Mouse (Mus musculus) hindbrain, embryonic 16.5 days (tissue): ENCODE data around the gene Jph2. TPM values are rescaled to one million over a fixed set of nuclear protein-coding genes. Genes with fewer than 3 reads are reported as not detected.

Experiments used
- ATAC-seq: fragments of 200-750 bp; cut with Nextera tagmentation; 2 replicates; pipeline ENCODE4 v1.8.0; 2017; ENCODE audit warnings: moderate TSS enrichment, moderate library complexity
- H3K27ac ChIP-seq: fragments of 300-500 bp; sonication (generic); 2 replicates; pipeline ENCODE4 v1.5.1; 2014; ENCODE audit warnings: low read depth, mild to moderate bottlenecking, control low read depth, low read length, moderate library complexity
- H3K27me3 ChIP-seq: fragments of 300-500 bp; sonication (generic); replicated peaks from 2 replicates; pipeline ENCODE4 v1.6.1; 2014; ENCODE audit warnings: low read length; ENCODE audit not compliant: control insufficient read depth, insufficient read depth
- H3K36me3 ChIP-seq: fragments of 300-500 bp; sonication (generic); 2 replicates; pipeline ENCODE4 v1.6.1; 2014; ENCODE audit warnings: mild to moderate bottlenecking, low read length, moderate library complexity, mixed read lengths; ENCODE audit not compliant: control insufficient read depth, insufficient read depth
- H3K4me1 ChIP-seq: fragments of 300-500 bp; sonication (generic); 2 replicates; pipeline ENCODE4 v1.6.1; 2014; ENCODE audit warnings: low read depth, low read length; ENCODE audit not compliant: control insufficient read depth, insufficient read depth
- H3K4me2 ChIP-seq: fragments of 300-500 bp; sonication (generic); 2 replicates; pipeline ENCODE4 v1.6.1; 2014; ENCODE audit warnings: mild to moderate bottlenecking, low read length, control low read depth, moderate library complexity
- H3K4me3 ChIP-seq: fragments of 300-500 bp; sonication (generic); 2 replicates; pipeline ENCODE4 v1.5.1; 2014; ENCODE audit warnings: mild to moderate bottlenecking, low read length, control low read depth, moderate library complexity
- H3K9ac ChIP-seq: fragments of 300-500 bp; sonication (generic); 2 replicates; pipeline ENCODE4 v1.6.1; 2014; ENCODE audit warnings: low read depth, mild to moderate bottlenecking, control low read depth, low read length, moderate library complexity
- H3K9me3 ChIP-seq: fragments of 300-500 bp; sonication (generic); 2 replicates; pipeline ENCODE4 v1.6.1; 2014; ENCODE audit warnings: mild to moderate bottlenecking, low read length, moderate library complexity; ENCODE audit not compliant: control insufficient read depth
- WGBS: fragments of 180-500 bp; shearing (Covaris S2); extraction: QIAGEN DNeasy Blood & Tissue Kit; methylation state at CpG from one replicate; pipeline ENCODE4 v1.1.7; 2014; 5-methylcytosine and 5-hydroxymethylcytosine counted together
- polyA plus RNA-seq: library from polyadenylated mRNA; unstranded; fragments of >200 nt; fragmentation: Nextera tagmentation; extraction: Ambion mirVana; gene quantifications from 2 replicates; pipeline ENCODE4 v1.2.1, GENCODE M21; 2015

Gene Jph2
- polyA plus RNA-seq, 1 experiment from 2014 or later = 1.0 TPM

DNA sequence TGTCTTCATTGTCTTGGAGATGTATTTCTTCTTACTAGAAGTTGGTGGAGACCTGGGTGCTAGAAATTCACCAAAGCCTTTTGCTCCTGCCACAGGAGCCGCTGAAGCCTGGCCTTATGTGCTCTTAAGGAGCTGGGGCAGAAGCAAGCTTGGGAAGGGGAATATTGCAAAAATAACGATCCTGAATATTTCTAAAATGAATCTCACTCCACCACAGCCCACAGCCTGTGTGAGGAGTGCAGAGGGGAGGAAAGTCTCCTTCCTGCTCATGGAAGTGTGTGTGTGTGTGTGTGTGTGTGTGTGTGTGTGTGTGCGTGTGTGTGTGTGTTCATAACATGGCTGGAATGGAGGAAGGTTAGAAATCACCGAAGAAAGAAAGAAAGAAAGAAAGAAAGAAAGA is 977 bp upstream of the Jph2 start:
- H3K27me3 ChIP-seq = no peaks in the 10 kb centered on the region
- no peak for ATAC-seq
- H3K9me3 ChIP-seq = no peaks in the 10 kb centered on the region
- H3K9ac ChIP-seq = no peak overlapping the region
- H3K36me3 ChIP-seq = no peaks in the 10 kb centered on the region
- H3K4me2 ChIP-seq = no peak overlapping the region
- H3K27ac ChIP-seq = no peak overlapping the region
- H3K4me3 ChIP-seq = no peak overlapping the region
- no peaks in the 10 kb centered on the region for H3K4me1 ChIP-seq
- 84% methylated on average over 4 of the region's 4 CpGs for WGBS

DNA sequence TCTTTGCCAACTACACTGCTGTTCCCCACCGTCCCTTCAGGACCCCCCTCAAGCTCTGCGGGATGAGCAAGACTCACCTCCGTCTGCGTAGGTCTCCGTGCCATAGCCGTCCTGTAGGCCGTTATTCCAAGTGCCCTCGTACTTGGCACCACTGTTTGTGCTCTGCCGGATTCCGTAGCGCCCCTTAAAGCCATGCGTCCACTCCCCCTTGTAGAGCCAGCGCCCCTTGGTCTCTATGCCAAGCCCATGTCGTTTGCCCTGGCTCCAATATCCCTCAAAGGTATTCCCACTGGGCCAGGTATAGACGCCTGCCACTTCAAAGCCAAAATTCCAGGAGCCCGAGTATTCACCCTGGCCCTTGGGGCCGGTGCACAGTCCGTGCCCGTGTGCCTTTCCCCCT is 722 bp downstream of the Jph2 start:
- H3K9ac ChIP-seq = no peak overlapping the region
- H3K4me3 ChIP-seq = no peak overlapping the region
- H3K27ac ChIP-seq = no peak overlapping the region
- H3K27me3 ChIP-seq = no peaks in the 10 kb centered on the region
- no peak overlapping the region for H3K4me2 ChIP-seq
- WGBS = 90% methylated on average over 19 of the region's 19 CpGs
- H3K9me3 ChIP-seq = no peaks in the 10 kb centered on the region
- ATAC-seq = no peak
- H3K36me3 ChIP-seq = no peaks in the 10 kb centered on the region
- no peaks in the 10 kb centered on the region for H3K4me1 ChIP-seq

DNA sequence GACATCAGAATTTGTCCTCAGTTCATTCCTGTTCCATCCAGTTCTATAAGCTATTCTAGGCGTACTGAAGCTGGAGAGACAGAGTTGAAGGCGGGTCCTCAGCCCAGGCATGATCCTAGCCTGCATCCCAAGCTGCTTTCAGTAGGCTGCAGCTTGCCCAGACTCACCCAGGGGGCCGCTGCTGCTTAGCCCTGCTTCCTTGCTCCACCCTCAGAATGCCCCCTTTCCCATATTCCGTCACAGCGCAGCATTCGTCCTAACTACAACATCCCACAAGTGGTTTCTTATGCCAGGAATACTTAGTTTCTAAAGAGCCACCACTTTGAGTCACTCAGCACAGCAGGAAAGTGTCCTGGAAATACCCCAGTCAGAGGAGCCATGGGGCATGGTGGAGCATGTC is 2.8 kb downstream of the Jph2 start:
- no peak overlapping the region for H3K4me2 ChIP-seq
- no peaks in the 10 kb centered on the region for H3K36me3 ChIP-seq
- WGBS = 70% methylated on average over 6 of the region's 6 CpGs
- H3K4me3 ChIP-seq = no peak overlapping the region
- H3K4me1 ChIP-seq = no peaks in the 10 kb centered on the region
- H3K27me3 ChIP-seq = no peaks in the 10 kb centered on the region
- no peak for ATAC-seq
- no peaks in the 10 kb centered on the region for H3K9me3 ChIP-seq
- no peak overlapping the region for H3K27ac ChIP-seq
- H3K9ac ChIP-seq = no peak overlapping the region

DNA sequence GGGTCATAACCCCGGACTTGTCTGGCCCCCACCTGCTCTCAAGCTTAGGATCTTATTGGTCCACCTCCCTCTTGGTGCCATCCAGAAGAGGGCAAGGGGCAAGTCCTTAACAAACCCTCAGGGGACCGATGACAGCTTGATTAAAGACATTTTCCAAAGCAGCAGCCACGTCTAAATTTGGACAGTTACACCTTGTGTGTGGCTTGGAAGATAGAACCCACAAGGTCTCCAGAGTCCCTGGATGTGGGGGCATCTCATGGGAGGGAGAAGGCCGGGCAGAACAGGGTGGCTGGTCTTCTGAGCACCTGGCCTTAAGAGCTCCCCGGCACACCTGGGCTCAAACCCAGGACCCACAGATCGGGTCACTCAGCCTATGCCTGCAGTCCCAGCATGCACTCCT is 3.8 kb downstream of the Jph2 start:
- 84% methylated on average over 6 of the region's 6 CpGs for WGBS
- H3K4me3 ChIP-seq = no peak overlapping the region
- no peaks in the 10 kb centered on the region for H3K27me3 ChIP-seq
- H3K9me3 ChIP-seq = peaks cover 6% of the 10 kb centered on the region; the same call in 1 of the 2 replicates
- H3K4me1 ChIP-seq = no peaks in the 10 kb centered on the region
- no peak overlapping the region for H3K9ac ChIP-seq
- no peaks in the 10 kb centered on the region for H3K36me3 ChIP-seq
- no peak overlapping the region for H3K4me2 ChIP-seq
- H3K27ac ChIP-seq = no peak overlapping the region
- ATAC-seq = no peak

DNA sequence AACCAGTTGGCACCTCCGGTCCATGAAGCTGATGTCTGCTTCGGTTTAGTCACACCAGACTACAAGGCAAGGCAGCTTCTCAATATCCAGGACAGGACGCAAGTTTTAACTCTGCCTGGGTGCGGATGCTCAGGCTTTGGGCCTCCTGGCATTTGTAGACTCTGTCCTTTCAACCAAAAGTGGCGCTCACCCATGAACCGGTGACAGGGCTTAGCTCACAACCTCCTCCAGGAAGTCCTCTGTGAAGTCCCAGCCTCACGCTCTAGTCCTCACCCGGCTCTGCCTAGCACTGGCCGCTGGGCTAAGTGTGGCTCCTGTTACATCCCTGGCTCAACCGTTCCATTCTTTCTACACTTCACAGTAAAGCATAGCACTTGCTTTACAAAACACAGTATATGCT is 4.6 kb downstream of the Jph2 start:
- Histone ChIP-seq H3K27me3 (no peaks in the 10 kb centered on the region), H3K4me1 (no peaks in the 10 kb centered on the region), H3K36me3 (no peaks in the 10 kb centered on the region), H3K4me3 (no peak overlapping the region), H3K9me3 (peaks cover 6% of the 10 kb centered on the region; the same call in 1 of the 2 replicates), H3K27ac (no peak overlapping the region), H3K4me2 (no peak overlapping the region), H3K9ac (no peak overlapping the region)
- 96% methylated on average over 10 of the region's 10 CpGs for WGBS
- no peak for ATAC-seq

DNA sequence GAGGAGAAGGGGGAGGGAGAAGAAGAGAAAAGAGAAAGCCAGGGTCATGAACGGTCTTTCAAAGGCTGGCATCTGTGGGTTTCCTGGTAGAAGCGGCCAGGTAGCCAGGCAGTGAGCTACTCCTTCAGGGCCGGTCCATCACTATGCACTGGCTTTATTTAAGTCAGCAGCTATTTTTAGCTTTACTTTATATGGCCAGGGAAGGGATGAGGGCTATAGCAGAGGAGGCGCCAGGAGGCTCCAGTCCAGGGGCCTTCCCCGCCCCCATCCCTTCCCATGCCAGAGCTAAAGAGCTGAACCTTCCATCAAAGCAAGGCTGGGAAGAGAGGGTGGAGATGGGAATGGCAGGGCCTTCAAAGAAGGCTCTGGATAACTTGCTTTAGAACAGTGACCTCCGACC is 5.4 kb downstream of the Jph2 start:
- no peak for ATAC-seq
- 78% methylated on average over 6 of the region's 6 CpGs for WGBS
- Histone ChIP-seq H3K4me3 (no peak overlapping the region), H3K4me1 (no peaks in the 10 kb centered on the region), H3K9ac (no peak overlapping the region), H3K27me3 (no peaks in the 10 kb centered on the region), H3K36me3 (no peaks in the 10 kb centered on the region), H3K4me2 (no peak overlapping the region), H3K27ac (no peak overlapping the region), H3K9me3 (peaks cover 8% of the 10 kb centered on the region; the same call in 1 of the 2 replicates)

DNA sequence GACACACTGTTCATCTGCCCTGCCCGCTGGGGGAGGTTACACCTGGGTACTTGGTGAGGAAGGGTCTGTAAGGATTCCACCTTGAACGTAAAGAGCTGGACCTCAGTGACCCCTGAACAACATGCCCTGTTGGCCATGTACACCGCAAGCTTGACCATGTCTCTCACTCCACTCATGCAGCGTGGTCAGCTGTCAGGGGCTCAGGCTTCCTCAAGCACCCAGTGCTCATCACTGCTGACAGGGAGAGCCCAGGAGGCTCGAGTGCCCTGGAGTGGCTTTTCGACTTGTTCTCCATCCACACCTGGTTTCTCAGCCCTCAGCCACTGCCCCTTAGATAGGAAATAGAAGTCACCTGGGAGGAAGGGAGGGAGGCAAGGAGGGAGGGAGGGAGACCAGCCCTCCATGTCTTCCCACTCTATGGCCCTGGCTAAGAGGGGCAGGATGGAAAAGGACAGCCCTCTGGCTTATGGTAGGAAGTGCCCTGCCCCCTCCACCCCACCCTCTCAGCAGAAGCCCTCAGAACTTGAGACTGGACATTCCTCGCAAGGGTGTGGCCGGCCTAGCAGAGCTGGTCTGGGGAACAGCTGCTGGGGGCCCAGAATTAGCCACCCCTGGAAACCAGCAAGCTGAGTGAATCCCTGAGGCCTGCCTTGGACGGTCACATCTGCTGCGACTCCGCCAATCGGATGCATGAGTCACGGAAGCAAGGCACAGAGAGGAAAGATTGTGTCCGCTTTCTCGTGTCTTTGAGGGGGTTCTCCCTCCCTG is 11.2 kb downstream of the Jph2 start:
- Histone ChIP-seq H3K4me1 (no peaks in the 10 kb centered on the region), H3K27ac (no peak overlapping the region), H3K27me3 (no peaks in the 10 kb centered on the region), H3K9ac (no peak overlapping the region), H3K4me2 (no peak overlapping the region), H3K4me3 (no peak overlapping the region), H3K36me3 (no peaks in the 10 kb centered on the region), H3K9me3 (peaks cover 8% of the 10 kb centered on the region; the same call in 1 of the 2 replicates)
- WGBS = 84% methylated on average over 15 of the region's 15 CpGs
- ATAC-seq = no peak

DNA sequence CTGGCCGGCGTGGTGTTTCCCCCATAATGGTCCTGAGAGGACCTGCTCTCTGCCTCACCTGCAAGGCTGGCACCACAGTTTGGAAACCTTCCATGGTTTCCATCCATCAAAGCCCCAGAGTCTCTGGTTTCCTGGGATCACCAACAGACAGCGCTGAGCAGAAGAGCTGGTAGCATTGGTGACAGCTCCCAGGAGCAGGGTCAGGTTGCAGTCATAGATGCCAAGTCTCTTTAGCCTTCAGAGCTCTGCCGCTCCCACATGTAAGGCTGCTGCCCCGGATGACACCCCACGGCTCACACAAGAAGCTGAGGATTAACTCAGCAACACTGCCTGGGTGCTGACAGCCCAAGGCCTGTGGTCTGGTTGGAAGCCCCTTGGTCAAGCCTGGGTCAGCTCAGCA is 12.7 kb downstream of the Jph2 start:
- Histone ChIP-seq H3K36me3 (no peaks in the 10 kb centered on the region), H3K9ac (no peak overlapping the region), H3K4me1 (no peaks in the 10 kb centered on the region), H3K27ac (no peak overlapping the region), H3K9me3 (peaks cover 8% of the 10 kb centered on the region; the same call in 1 of the 2 replicates), H3K4me2 (no peak overlapping the region), H3K27me3 (no peaks in the 10 kb centered on the region), H3K4me3 (no peak overlapping the region)
- WGBS = 77% methylated on average over 6 of the region's 6 CpGs
- ATAC-seq = no peak

DNA sequence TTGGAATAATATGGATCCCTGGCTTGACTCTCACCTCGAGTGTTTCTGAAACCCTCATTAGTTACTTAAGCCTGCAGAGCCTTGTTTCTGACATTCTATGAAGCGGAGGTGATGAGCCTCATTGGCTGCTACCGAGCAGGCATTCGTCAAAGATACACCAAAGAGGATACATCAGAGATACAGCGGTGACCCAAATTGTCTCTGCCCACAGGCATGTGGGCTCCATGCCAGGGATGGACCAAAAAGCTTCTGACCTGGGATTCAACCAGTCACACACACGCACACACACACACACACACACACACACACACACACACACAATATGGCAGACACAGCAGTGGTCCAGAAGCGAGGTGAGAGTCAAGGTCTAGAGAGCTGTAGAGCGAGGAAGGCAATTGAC is 16.5 kb downstream of the Jph2 start:
- Histone ChIP-seq H3K36me3 (no peaks in the 10 kb centered on the region), H3K9ac (no peak overlapping the region), H3K27me3 (peaks cover 8% of the 10 kb centered on the region), H3K9me3 (no peaks in the 10 kb centered on the region), H3K4me1 (no peaks in the 10 kb centered on the region), H3K27ac (no peak overlapping the region), H3K4me3 (no peak overlapping the region), H3K4me2 (no peak overlapping the region)
- WGBS = 81% methylated on average over 8 of the region's 8 CpGs
- no peak for ATAC-seq
